Mouse (Mus musculus): ENCODE data around the gene AI467606. TPM values are rescaled to one million over a fixed set of nuclear protein-coding genes. Genes with fewer than 3 reads are reported as not detected.
A peak's percentile ranks its signal among the peaks of the same experiment; 100 is the strongest.

The AI467606 gene
- polyA plus RNA-seq, 2 experiments, result 5.3 to 5.6 TPM

DNA sequence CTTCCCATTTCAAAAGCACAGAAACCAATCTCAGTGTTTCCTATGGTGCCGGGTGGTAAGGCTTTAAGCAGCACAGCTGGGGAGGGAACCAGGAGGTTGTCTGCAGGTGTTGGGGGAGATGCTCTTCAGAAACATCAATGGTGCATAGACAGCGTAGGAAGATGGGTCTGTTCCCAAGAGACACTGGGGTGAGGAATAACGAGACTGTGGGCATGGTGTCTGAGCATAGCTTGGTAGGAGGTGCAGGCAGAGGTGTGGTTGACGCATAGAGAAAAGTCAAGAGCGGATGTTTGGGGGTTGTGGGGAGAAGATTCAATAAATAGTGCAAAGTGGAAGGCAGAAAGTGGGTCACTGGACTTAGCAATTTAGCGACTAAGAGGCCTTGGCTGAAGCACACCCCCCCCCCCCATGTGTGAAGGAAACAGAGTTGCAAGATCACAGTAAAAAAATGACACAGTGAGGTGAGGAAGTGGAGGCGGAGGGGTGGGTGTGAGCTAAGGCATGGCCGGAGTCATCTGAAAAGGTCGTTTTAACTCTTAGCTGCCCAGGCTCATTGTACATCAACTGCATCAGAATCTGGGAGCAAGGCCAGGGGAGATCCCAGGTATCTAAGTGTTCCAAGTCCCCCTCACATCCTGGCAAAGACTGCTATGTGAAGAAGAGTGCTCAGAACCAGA, 21.9 kb downstream of the AI467606 start:
- H3K36me3 ChIP-seq (ENCODE audit: control insufficient read depth, insufficient read depth, low read length), result no peaks in the 10 kb centered on the region
- H3K4me1 ChIP-seq (ENCODE audit: control insufficient read depth, insufficient read depth, low read length), result peaks cover 7% of the 10 kb centered on the region
- H3K27ac ChIP-seq (replicated peaks; ENCODE audit: low read depth, low read length), result no peak overlapping the region
- no peak overlapping the region for H3K9ac ChIP-seq (ENCODE audit: low read depth, low read length, severe bottlenecking)
- H3K27me3 ChIP-seq (ENCODE audit: control insufficient read depth, insufficient read depth, low read length), result no peaks in the 10 kb centered on the region
- H3K4me2 ChIP-seq (replicated peaks; ENCODE audit: low read depth, low read length, severe bottlenecking), result no peak overlapping the region
- TF ChIP-seq POLR2A (IDR thresholded peaks at IDR 0.05; ENCODE audit: borderline replicate concordance, extremely low read depth, insufficient read depth, insufficient read length), result no peak
- H3K9me3 ChIP-seq (ENCODE audit: control insufficient read depth, low read length), result no peaks in the 10 kb centered on the region
- ATAC-seq (ENCODE audit: low FRiP score, low read depth) (no peak), DNase-seq (ENCODE audit: low spot score) (no peak)
- WGBS, result 36% methylated on average over 9 of the region's 9 CpGs
- no peak overlapping the region for H3K4me3 ChIP-seq (replicated peaks; ENCODE audit: low read length)

GRCm38 (mm10) chr7:127113614-127114259, 22.6 kb downstream of the AI467606 start:
- ATAC-seq (ENCODE audit: low FRiP score, low read depth) (no peak), DNase-seq (ENCODE audit: low spot score) (peak; percentile 38)
- WGBS, result 51% methylated on average over 12 of the region's 12 CpGs
- Histone ChIP-seq H3K27me3 (ENCODE audit: control insufficient read depth, insufficient read depth, low read length) (no peaks in the 10 kb centered on the region), H3K4me3 (replicated peaks; ENCODE audit: low read length) (no peak overlapping the region), H3K27ac (replicated peaks; ENCODE audit: low read depth, low read length) (no peak overlapping the region), H3K36me3 (ENCODE audit: control insufficient read depth, insufficient read depth, low read length) (no peaks in the 10 kb centered on the region), H3K9me3 (ENCODE audit: control insufficient read depth, low read length) (no peaks in the 10 kb centered on the region), H3K9ac (ENCODE audit: low read depth, low read length, severe bottlenecking) (no peak overlapping the region), H3K4me1 (ENCODE audit: control insufficient read depth, insufficient read depth, low read length) (peaks cover 7% of the 10 kb centered on the region), H3K4me2 (replicated peaks; ENCODE audit: low read depth, low read length, severe bottlenecking) (no peak overlapping the region)
- no peak for TF ChIP-seq POLR2A (IDR thresholded peaks at IDR 0.05; ENCODE audit: borderline replicate concordance, extremely low read depth, insufficient read depth, insufficient read length)

GRCm38 (mm10) chr7:127114920-127115319, 23.8 kb downstream of the AI467606 start:
- DNase-seq (ENCODE audit: low spot score) (no peak), ATAC-seq (ENCODE audit: low FRiP score, low read depth) (no peak)
- no peak overlapping the region for H3K9ac ChIP-seq (ENCODE audit: low read depth, low read length, severe bottlenecking)
- 84% methylated on average over 11 of the region's 11 CpGs for WGBS
- no peaks in the 10 kb centered on the region for H3K9me3 ChIP-seq (ENCODE audit: control insufficient read depth, low read length)
- H3K27ac ChIP-seq (replicated peaks; ENCODE audit: low read depth, low read length), result no peak overlapping the region
- H3K4me2 ChIP-seq (replicated peaks; ENCODE audit: low read depth, low read length, severe bottlenecking), result no peak overlapping the region
- H3K27me3 ChIP-seq (ENCODE audit: control insufficient read depth, insufficient read depth, low read length), result no peaks in the 10 kb centered on the region
- H3K4me1 ChIP-seq (ENCODE audit: control insufficient read depth, insufficient read depth, low read length), result peaks cover 7% of the 10 kb centered on the region
- H3K36me3 ChIP-seq (ENCODE audit: control insufficient read depth, insufficient read depth, low read length), result no peaks in the 10 kb centered on the region
- no peak for TF ChIP-seq POLR2A (IDR thresholded peaks at IDR 0.05; ENCODE audit: borderline replicate concordance, extremely low read depth, insufficient read depth, insufficient read length)
- H3K4me3 ChIP-seq (replicated peaks; ENCODE audit: low read length), result no peak overlapping the region

DNA sequence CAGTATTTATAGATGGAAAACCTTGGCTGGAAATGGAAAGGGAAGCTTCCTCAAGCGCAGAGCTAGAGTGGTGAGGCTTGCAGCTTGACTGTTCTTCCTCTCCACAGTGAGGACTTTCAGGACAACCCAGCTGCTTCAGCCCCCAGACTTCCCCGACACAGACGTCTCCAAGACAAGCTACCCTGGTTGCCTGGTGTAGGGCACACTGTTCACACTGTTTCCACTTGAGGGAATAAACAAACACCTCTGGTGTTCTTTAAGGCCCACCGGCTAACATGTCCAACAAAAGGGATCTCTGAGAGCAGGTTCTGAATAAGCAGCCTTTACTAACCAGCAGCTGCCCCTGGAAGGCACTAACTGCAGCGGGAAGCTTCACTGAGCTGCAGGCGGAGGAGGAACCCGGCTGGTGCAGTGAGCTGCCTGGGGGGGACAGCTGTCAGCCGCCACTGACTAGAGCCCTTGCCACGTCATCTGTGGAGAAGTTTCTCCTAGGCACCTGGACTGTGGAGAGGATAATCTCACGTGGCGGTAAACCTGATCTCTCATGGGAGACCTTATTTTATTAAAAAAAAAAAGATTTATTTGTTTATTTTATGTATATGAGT, 25.3 kb downstream of the AI467606 start:
- no peak for DNase-seq (ENCODE audit: low spot score)
- H3K4me1 ChIP-seq (ENCODE audit: control insufficient read depth, insufficient read depth, low read length), result peaks cover 9% of the 10 kb centered on the region
- no peak; the same call in 1 of the 2 replicates for ATAC-seq (ENCODE audit: low FRiP score, low read depth)
- no peak overlapping the region for H3K4me2 ChIP-seq (replicated peaks; ENCODE audit: low read depth, low read length, severe bottlenecking)
- H3K27me3 ChIP-seq (ENCODE audit: control insufficient read depth, insufficient read depth, low read length), result peaks cover 14% of the 10 kb centered on the region
- H3K4me3 ChIP-seq (replicated peaks; ENCODE audit: low read length), result no peak overlapping the region
- no peak overlapping the region for H3K27ac ChIP-seq (replicated peaks; ENCODE audit: low read depth, low read length)
- no peaks in the 10 kb centered on the region for H3K9me3 ChIP-seq (ENCODE audit: control insufficient read depth, low read length)
- H3K36me3 ChIP-seq (ENCODE audit: control insufficient read depth, insufficient read depth, low read length), result no peaks in the 10 kb centered on the region
- H3K9ac ChIP-seq (ENCODE audit: low read depth, low read length, severe bottlenecking), result no peak overlapping the region
- WGBS, result 58% methylated on average over 11 of the region's 11 CpGs
- TF ChIP-seq POLR2A (IDR thresholded peaks at IDR 0.05; ENCODE audit: borderline replicate concordance, extremely low read depth, insufficient read depth, insufficient read length), result no peak

DNA sequence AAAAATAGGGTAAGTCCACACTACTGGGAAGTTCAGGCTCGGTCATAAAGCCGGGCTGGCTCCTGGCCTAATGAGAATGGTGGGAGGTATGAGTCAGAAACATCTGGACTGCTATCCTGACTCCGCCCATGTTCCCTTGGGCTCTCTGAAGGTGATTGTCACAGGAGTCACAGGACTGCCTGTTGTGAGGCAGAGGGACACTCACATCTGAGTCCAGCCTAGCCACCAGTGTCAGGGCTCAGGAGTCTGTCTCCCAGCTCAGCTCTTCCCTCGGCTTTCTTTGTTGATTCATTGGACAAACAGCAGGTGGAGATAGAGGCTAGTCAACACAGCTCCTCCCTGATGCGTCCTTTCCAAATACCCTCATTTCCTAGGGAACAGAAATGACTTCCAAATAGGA, 26.8 kb downstream of the AI467606 start:
- WGBS, result 20% methylated on average over 5 of the region's 5 CpGs
- H3K27me3 ChIP-seq (ENCODE audit: control insufficient read depth, insufficient read depth, low read length), result peaks cover 27% of the 10 kb centered on the region
- ATAC-seq (ENCODE audit: low FRiP score, low read depth) (0 out of 2 replicates have a peak, but pooled peaks have one; percentile 48), DNase-seq (ENCODE audit: low spot score) (peak; percentile 52)
- H3K4me2 ChIP-seq (replicated peaks; ENCODE audit: low read depth, low read length, severe bottlenecking), result no peak overlapping the region
- no peaks in the 10 kb centered on the region for H3K9me3 ChIP-seq (ENCODE audit: control insufficient read depth, low read length)
- no peak overlapping the region for H3K27ac ChIP-seq (replicated peaks; ENCODE audit: low read depth, low read length)
- peaks cover 9% of the 10 kb centered on the region for H3K4me1 ChIP-seq (ENCODE audit: control insufficient read depth, insufficient read depth, low read length)
- TF ChIP-seq POLR2A (IDR thresholded peaks at IDR 0.05; ENCODE audit: borderline replicate concordance, extremely low read depth, insufficient read depth, insufficient read length), result no peak
- H3K4me3 ChIP-seq (replicated peaks; ENCODE audit: low read length), result no peak overlapping the region
- H3K36me3 ChIP-seq (ENCODE audit: control insufficient read depth, insufficient read depth, low read length), result no peaks in the 10 kb centered on the region
- no peak overlapping the region for H3K9ac ChIP-seq (ENCODE audit: low read depth, low read length, severe bottlenecking)

All from limb, embryonic 14.5 days (tissue).